Mouse (Mus musculus): Measurements from ENCODE around the gene Olfr1338. TPM values are rescaled to one million over a fixed set of nuclear protein-coding genes. Genes with fewer than 3 reads are reported as not detected.

Olfr1338 gene
- not detected for total RNA-seq (2023)

GRCm38 (mm10) chr4:118758637-118759036 lies at the start of gene Olfr1338:
Gene Olfr1338, minus strand, starts transcription at chr4:118758737.

GRCm38 (mm10) chr4:118782486-118782885 lies 23.9 kb upstream of the Olfr1338 start, which contains the start of gene Olfr1337:
Gene Olfr1337, minus strand, starts transcription at chr4:118782586.

GRCm38 (mm10) chr4:118731875-118732274 lies 26.7 kb downstream of the Olfr1338 start, which contains the start of gene Olfr1339:
Gene Olfr1339, plus strand, starts transcription at chr4:118732175.

GRCm38 (mm10) chr4:118719838-118720237 lies 38.7 kb downstream of the Olfr1338 start, which contains the start of gene Olfr1340:
Gene Olfr1340, plus strand, starts transcription at chr4:118720138.

GRCm38 (mm10) chr4:118703223-118703622 lies 55.3 kb downstream of the Olfr1338 start, which contains the start of gene Olfr1341:
Gene Olfr1341, plus strand, starts transcription at chr4:118703523.

Other genes starting within 250 kb of the Olfr1338 start
- not detected for gene 2610528J11Rik, start 231.7 kb downstream of the Olfr1338 start, total RNA-seq (2023)
- under 1 TPM in 1 of 2 experiments, not detected in 1; 0.18 TPM for gene Tmem125, start 214.7 kb downstream of the Olfr1338 start, total RNA-seq (2023)
- gene Cfap57, start 138.0 kb downstream of the Olfr1338 start, total RNA-seq (2023), result 1 to 10 TPM; 2.0 to 2.3 TPM
- 10 to 100 TPM; 38.3 to 43.4 TPM for gene Ebna1bp2, start 137.9 kb downstream of the Olfr1338 start, total RNA-seq (2023)
- gene Olfr62, start 99.8 kb downstream of the Olfr1338 start, total RNA-seq (2023), result not detected
- not detected for gene Olfr1342, start 66.0 kb downstream of the Olfr1338 start, total RNA-seq (2023)
- not detected for gene Olfr1341, start 55.2 kb downstream of the Olfr1338 start, total RNA-seq (2023)
- not detected for gene Olfr1340, start 38.6 kb downstream of the Olfr1338 start, total RNA-seq (2023)
- not detected for gene Olfr1339, start 26.6 kb downstream of the Olfr1338 start, total RNA-seq (2023)
- not detected for gene Olfr1337, start 23.8 kb upstream of the Olfr1338 start, total RNA-seq (2023)
- gene Olfr1335, start 51.2 kb upstream of the Olfr1338 start, total RNA-seq (2023), result not detected
- gene Olfr1333, start 77.5 kb upstream of the Olfr1338 start, total RNA-seq (2023), result not detected
- not detected for gene Olfr1331, start 105.9 kb upstream of the Olfr1338 start, total RNA-seq (2023)
- not detected for gene Olfr1330, start 129.9 kb upstream of the Olfr1338 start, total RNA-seq (2023)
- not detected for gene Olfr1329, start 158.7 kb upstream of the Olfr1338 start, total RNA-seq (2023)
- gene Olfr1328, start 179.9 kb upstream of the Olfr1338 start, total RNA-seq (2023), result not detected
- gene Lao1, start 202.8 kb upstream of the Olfr1338 start, total RNA-seq (2023), result not detected